Mouse (Mus musculus): ENCODE data around the gene 2010300C02Rik. TPM values are rescaled to one million over a fixed set of nuclear protein-coding genes. Genes with fewer than 3 reads are reported as not detected.

Gene 2010300C02Rik
- polyA plus RNA-seq, 1 experiment from 2014 or later, result 8.5 TPM

GRCm38 (mm10) chr1:37711596-37712356, 8.1 kb downstream of the 2010300C02Rik start:
- whole genome bisulfite sequencing, result 86% methylated on average over 10 of the region's 10 CpGs
- no peaks in the 10 kb centered on the region for H3K36me3 ChIP-seq (ENCODE audit: insufficient read depth)
- H3K27ac ChIP-seq (ENCODE audit: low read depth), result no peak overlapping the region
- ATAC-seq (ENCODE audit: insufficient read depth) (no peak), DNase-seq (no peak)
- H3K27me3 ChIP-seq (ENCODE audit: insufficient read depth, low read length), result no peaks in the 10 kb centered on the region
- H3K4me3 ChIP-seq (ENCODE audit: low read depth, low read length), result no peak overlapping the region
- no peak overlapping the region for H3K4me2 ChIP-seq
- TF ChIP-seq CTCF (IDR thresholded peaks at IDR 0.05; ENCODE audit: low read depth), result no peak
- no peak overlapping the region for H3K9ac ChIP-seq
- H3K4me1 ChIP-seq (ENCODE audit: insufficient read depth), result no peaks in the 10 kb centered on the region; the same call in 1 of the 2 replicates
- no peaks in the 10 kb centered on the region for H3K9me3 ChIP-seq (ENCODE audit: low read depth, low read length)

GRCm38 (mm10) chr1:37711082-37711481, 8.8 kb downstream of the 2010300C02Rik start:
- Histone ChIP-seq H3K36me3 (ENCODE audit: insufficient read depth) (no peaks in the 10 kb centered on the region), H3K4me3 (ENCODE audit: low read depth, low read length) (no peak overlapping the region), H3K4me1 (ENCODE audit: insufficient read depth) (no peaks in the 10 kb centered on the region; the same call in 1 of the 2 replicates), H3K27me3 (ENCODE audit: insufficient read depth, low read length) (no peaks in the 10 kb centered on the region), H3K9ac (no peak overlapping the region), H3K9me3 (ENCODE audit: low read depth, low read length) (no peaks in the 10 kb centered on the region), H3K27ac (ENCODE audit: low read depth) (no peak overlapping the region), H3K4me2 (no peak overlapping the region)
- ATAC-seq (ENCODE audit: insufficient read depth), result no peak
- TF ChIP-seq CTCF (IDR thresholded peaks at IDR 0.05; ENCODE audit: low read depth), result no peak
- 87% methylated on average over 5 of the region's 5 CpGs for WGBS
- no peak for DNase-seq

GRCm38 (mm10) chr1:37709736-37710135, 10.1 kb downstream of the 2010300C02Rik start:
- H3K36me3 ChIP-seq (ENCODE audit: insufficient read depth), result no peaks in the 10 kb centered on the region
- H3K9me3 ChIP-seq (ENCODE audit: low read depth, low read length), result no peaks in the 10 kb centered on the region
- no peaks in the 10 kb centered on the region for H3K27me3 ChIP-seq (ENCODE audit: insufficient read depth, low read length)
- DNase-seq, result no peak
- no peak for TF ChIP-seq CTCF (IDR thresholded peaks at IDR 0.05; ENCODE audit: low read depth)
- H3K4me2 ChIP-seq, result no peak overlapping the region
- no peak overlapping the region for H3K9ac ChIP-seq
- no peaks in the 10 kb centered on the region; the same call in 1 of the 2 replicates for H3K4me1 ChIP-seq (ENCODE audit: insufficient read depth)
- WGBS, result 52% methylated on average over 8 of the region's 8 CpGs
- no peak overlapping the region for H3K4me3 ChIP-seq (ENCODE audit: low read depth, low read length)
- H3K27ac ChIP-seq (ENCODE audit: low read depth), result no peak overlapping the region
- no peak for ATAC-seq (ENCODE audit: insufficient read depth)

GRCm38 (mm10) chr1:37708270-37708955, 11.5 kb downstream of the 2010300C02Rik start:
- no peak overlapping the region for H3K9ac ChIP-seq
- TF ChIP-seq CTCF (IDR thresholded peaks at IDR 0.05; ENCODE audit: low read depth), result peak; percentile 35
- H3K4me3 ChIP-seq (ENCODE audit: low read depth, low read length), result no peak overlapping the region
- H3K4me1 ChIP-seq (ENCODE audit: insufficient read depth), result no peaks in the 10 kb centered on the region
- no peaks in the 10 kb centered on the region for H3K36me3 ChIP-seq (ENCODE audit: insufficient read depth)
- DNase-seq (no peak), ATAC-seq (ENCODE audit: insufficient read depth) (no peak)
- no peaks in the 10 kb centered on the region for H3K27me3 ChIP-seq (ENCODE audit: insufficient read depth, low read length)
- H3K4me2 ChIP-seq, result no peak overlapping the region
- 83% methylated on average over 6 of the region's 6 CpGs for WGBS
- no peaks in the 10 kb centered on the region for H3K9me3 ChIP-seq (ENCODE audit: low read depth, low read length)
- no peak overlapping the region for H3K27ac ChIP-seq (ENCODE audit: low read depth)

GRCm38 (mm10) chr1:37702326-37702725, 17.6 kb downstream of the 2010300C02Rik start:
- ATAC-seq (ENCODE audit: insufficient read depth) (no peak), DNase-seq (no peak)
- H3K9ac ChIP-seq, result no peak overlapping the region
- H3K36me3 ChIP-seq (ENCODE audit: insufficient read depth), result no peaks in the 10 kb centered on the region
- no peaks in the 10 kb centered on the region for H3K27me3 ChIP-seq (ENCODE audit: insufficient read depth, low read length)
- 60% methylated on average over 4 of the region's 4 CpGs for WGBS
- H3K27ac ChIP-seq (ENCODE audit: low read depth), result no peak overlapping the region
- TF ChIP-seq CTCF (IDR thresholded peaks at IDR 0.05; ENCODE audit: low read depth), result no peak
- no peak overlapping the region for H3K4me2 ChIP-seq
- peaks cover 5% of the 10 kb centered on the region; the same call in 1 of the 2 replicates for H3K4me1 ChIP-seq (ENCODE audit: insufficient read depth)
- no peak overlapping the region for H3K4me3 ChIP-seq (ENCODE audit: low read depth, low read length)
- no peaks in the 10 kb centered on the region for H3K9me3 ChIP-seq (ENCODE audit: low read depth, low read length)

GRCm38 (mm10) chr1:37698852-37699439, 20.9 kb downstream of the 2010300C02Rik start:
- no peaks in the 10 kb centered on the region for H3K9me3 ChIP-seq (ENCODE audit: low read depth, low read length)
- H3K4me2 ChIP-seq, result no peak overlapping the region
- ATAC-seq (ENCODE audit: insufficient read depth) (no peak), DNase-seq (peak; percentile 26)
- no peak overlapping the region for H3K27ac ChIP-seq (ENCODE audit: low read depth)
- H3K4me1 ChIP-seq (ENCODE audit: insufficient read depth), result peaks cover 5% of the 10 kb centered on the region; the same call in 1 of the 2 replicates
- TF ChIP-seq CTCF (IDR thresholded peaks at IDR 0.05; ENCODE audit: low read depth), result no peak
- no peaks in the 10 kb centered on the region for H3K36me3 ChIP-seq (ENCODE audit: insufficient read depth)
- H3K27me3 ChIP-seq (ENCODE audit: insufficient read depth, low read length), result no peaks in the 10 kb centered on the region
- H3K4me3 ChIP-seq (ENCODE audit: low read depth, low read length), result no peak overlapping the region
- 49% methylated on average over 5 of the region's 5 CpGs for WGBS
- no peak overlapping the region for H3K9ac ChIP-seq

Data from lung, embryonic 14.5 days (tissue).